Mouse (Mus musculus) liver, embryonic 12.5 days (tissue): ENCODE data around the gene Pamr1. TPM values are rescaled to one million over a fixed set of nuclear protein-coding genes. Genes with fewer than 3 reads are reported as not detected.

ENCODE experiments used
- ATAC-seq: fragments of 200-750 bp; cut with Nextera tagmentation; 2 replicates; pipeline ENCODE4 v1.8.0; 2017; ENCODE audit warnings: moderate number of reproducible peaks, mild to moderate bottlenecking, moderate library complexity
- H3K27ac ChIP-seq: fragments of 300-500 bp; sonication (generic); 2 replicates; pipeline ENCODE4 v1.5.1; 2016; ENCODE audit warnings: mild to moderate bottlenecking
- H3K27me3 ChIP-seq: fragments of 300-500 bp; sonication (generic); replicated peaks from 2 replicates; pipeline ENCODE4 v1.6.1; 2016; ENCODE audit warnings: mild to moderate bottlenecking, moderate library complexity
- H3K36me3 ChIP-seq: fragments of 300-500 bp; sonication (generic); 2 replicates; pipeline ENCODE4 v1.6.1; 2016; ENCODE audit warnings: mild to moderate bottlenecking, moderate library complexity
- H3K4me1 ChIP-seq: fragments of 300-500 bp; sonication (generic); 2 replicates; pipeline ENCODE4 v1.6.1; 2016
- H3K4me2 ChIP-seq: fragments of 300-500 bp; sonication (generic); 2 replicates; pipeline ENCODE4 v1.6.1; 2016; ENCODE audit warnings: mild to moderate bottlenecking, moderate library complexity
- H3K4me3 ChIP-seq: fragments of 300-500 bp; sonication (generic); 2 replicates; pipeline ENCODE4 v1.5.1; 2016; ENCODE audit warnings: mild to moderate bottlenecking, moderate library complexity
- H3K9ac ChIP-seq: fragments of 300-500 bp; sonication (generic); 2 replicates; pipeline ENCODE4 v1.6.1; 2016; ENCODE audit warnings: mild to moderate bottlenecking, moderate library complexity
- H3K9me3 ChIP-seq: fragments of 300-500 bp; sonication (generic); replicated peaks from 2 replicates; pipeline ENCODE4 v1.6.1; 2016; ENCODE audit warnings: mild to moderate bottlenecking, moderate library complexity
- WGBS: fragments of 180-500 bp; shearing (Covaris S2); methylation state at CpG from one replicate; pipeline ENCODE4 v1.1.7; 2016; ENCODE audit not compliant: insufficient replicate concordance; 5-methylcytosine and 5-hydroxymethylcytosine counted together
- polyA plus RNA-seq: library from polyadenylated mRNA; unstranded; fragments of >200 nt; fragmentation: Nextera tagmentation; extraction: Ambion mirVana; gene quantifications from 2 replicates; pipeline ENCODE4 v1.2.1, GENCODE M21; 2016

Pamr1 gene
- polyA plus RNA-seq, 1 experiment from 2014 or later = 4.2 TPM

GRCm38 (mm10) chr2:102650322-102650721 lies 100.5 kb downstream of the Pamr1 start:
- no peak overlapping the region for H3K27ac ChIP-seq
- no peaks in the 10 kb centered on the region for H3K36me3 ChIP-seq
- no peak for ATAC-seq
- no peak overlapping the region for H3K9ac ChIP-seq
- H3K4me3 ChIP-seq = no peak overlapping the region
- no peaks in the 10 kb centered on the region for H3K9me3 ChIP-seq
- no peaks in the 10 kb centered on the region for H3K27me3 ChIP-seq
- WGBS = 56% methylated on average over 4 of the region's 4 CpGs
- H3K4me2 ChIP-seq = no peak overlapping the region
- no peaks in the 10 kb centered on the region for H3K4me1 ChIP-seq

- Histone ChIP-seq H3K4me1 (0 out of 2 replicates have a peak, but pooled peaks cover 6% of the 10 kb centered on the region), H3K9me3 (no peaks in the 10 kb centered on the region), H3K27me3 (peaks cover 52% of the 10 kb centered on the region), H3K4me3 (no peak overlapping the region), H3K36me3 (no peaks in the 10 kb centered on the region), H3K27ac (no peak overlapping the region), H3K9ac (no peak overlapping the region), H3K4me2 (no peak overlapping the region)
- WGBS = 50% methylated on average over 8 of the region's 8 CpGs
- no peak for ATAC-seq
Measured at GRCm38 (mm10) chr2:102655966-102656725, 106.3 kb downstream of the Pamr1 start.

- Histone ChIP-seq H3K36me3 (no peaks in the 10 kb centered on the region), H3K4me3 (no peak overlapping the region), H3K9me3 (no peaks in the 10 kb centered on the region), H3K27ac (no peak overlapping the region), H3K9ac (no peak overlapping the region), H3K4me2 (no peak overlapping the region), H3K4me1 (0 out of 2 replicates have a peak, but pooled peaks cover 6% of the 10 kb centered on the region), H3K27me3 (peaks cover 68% of the 10 kb centered on the region)
- no peak for ATAC-seq
- WGBS = 13% methylated on average over 7 of the region's 7 CpGs
Measured at GRCm38 (mm10) chr2:102657726-102658125, 107.9 kb downstream of the Pamr1 start.

GRCm38 (mm10) chr2:102658163-102658660 lies 108.4 kb downstream of the Pamr1 start, which contains the start of gene Slc1a2:
Slc1a2 (plus strand) TSS chr2:102658659.
- WGBS = 3% methylated on average over 20 of the region's 20 CpGs
- no peak for ATAC-seq
- Histone ChIP-seq H3K9ac (no peak within 1 kb of the TSS), H3K9me3 (no peaks in the 10 kb centered on the region), H3K27ac (no peak within 1 kb of the TSS), H3K27me3 (peaks cover 73% of the 10 kb centered on the region), H3K36me3 (no peaks in the 10 kb centered on the region), H3K4me1 (0 out of 2 replicates have a peak, but pooled peaks cover 6% of the 10 kb centered on the region), H3K4me3 (peak within 1 kb of the TSS; percentile 54), H3K4me2 (peak within 1 kb of the TSS; percentile 72)

- Histone ChIP-seq H3K4me3 (peak overlapping the region; percentile 54), H3K4me1 (0 out of 2 replicates have a peak, but pooled peaks cover 6% of the 10 kb centered on the region), H3K27ac (no peak overlapping the region), H3K4me2 (peak overlapping the region; percentile 72), H3K27me3 (peaks cover 76% of the 10 kb centered on the region), H3K36me3 (no peaks in the 10 kb centered on the region), H3K9me3 (no peaks in the 10 kb centered on the region), H3K9ac (no peak overlapping the region)
- ATAC-seq = 0 out of 2 replicates have a peak, but pooled peaks have one; percentile 24
- WGBS = under 1% methylated on average over 80 of the region's 80 CpGs
Measured at GRCm38 (mm10) chr2:102658661-102659520, 109.1 kb downstream of the Pamr1 start.

GRCm38 (mm10) chr2:102659521-102659830 lies 109.7 kb downstream of the Pamr1 start:
- no peak for ATAC-seq
- no peaks in the 10 kb centered on the region for H3K9me3 ChIP-seq
- 0 out of 2 replicates have a peak, but pooled peaks cover 6% of the 10 kb centered on the region for H3K4me1 ChIP-seq
- H3K4me2 ChIP-seq = peak overlapping the region; percentile 72
- no peaks in the 10 kb centered on the region for H3K36me3 ChIP-seq
- 6% methylated on average over 10 of the region's 10 CpGs for WGBS
- no peak overlapping the region for H3K9ac ChIP-seq
- no peak overlapping the region for H3K27ac ChIP-seq
- H3K4me3 ChIP-seq = peak overlapping the region; percentile 54; the same call in 1 of the 2 replicates
- H3K27me3 ChIP-seq = peaks cover 76% of the 10 kb centered on the region

- ATAC-seq = no peak
- WGBS = 51% methylated on average over 2 of the region's 2 CpGs
- H3K4me1 ChIP-seq = 0 out of 2 replicates have a peak, but pooled peaks cover 6% of the 10 kb centered on the region
- no peaks in the 10 kb centered on the region for H3K9me3 ChIP-seq
- no peaks in the 10 kb centered on the region for H3K36me3 ChIP-seq
- H3K4me2 ChIP-seq = no peak overlapping the region
- no peak overlapping the region for H3K4me3 ChIP-seq
- H3K27ac ChIP-seq = no peak overlapping the region
- peaks cover 74% of the 10 kb centered on the region for H3K27me3 ChIP-seq
- no peak overlapping the region for H3K9ac ChIP-seq
Measured at GRCm38 (mm10) chr2:102661052-102661451, 111.2 kb downstream of the Pamr1 start.

- H3K4me2 ChIP-seq = no peak overlapping the region
- ATAC-seq = no peak
- H3K36me3 ChIP-seq = no peaks in the 10 kb centered on the region
- no peak overlapping the region for H3K9ac ChIP-seq
- WGBS = 56% methylated on average over 9 of the region's 9 CpGs
- H3K27me3 ChIP-seq = peaks cover 56% of the 10 kb centered on the region
- H3K27ac ChIP-seq = no peak overlapping the region
- no peaks in the 10 kb centered on the region for H3K9me3 ChIP-seq
- H3K4me3 ChIP-seq = no peak overlapping the region
- 0 out of 2 replicates have a peak, but pooled peaks cover 6% of the 10 kb centered on the region for H3K4me1 ChIP-seq
Measured at GRCm38 (mm10) chr2:102662911-102663310, 113.1 kb downstream of the Pamr1 start.

- Histone ChIP-seq H3K36me3 (no peaks in the 10 kb centered on the region), H3K9ac (no peak overlapping the region), H3K9me3 (no peaks in the 10 kb centered on the region), H3K27ac (no peak overlapping the region), H3K4me3 (no peak overlapping the region), H3K4me1 (0 out of 2 replicates have a peak, but pooled peaks cover 6% of the 10 kb centered on the region), H3K27me3 (peaks cover 52% of the 10 kb centered on the region), H3K4me2 (no peak overlapping the region)
- WGBS = 43% methylated on average over 6 of the region's 6 CpGs
- ATAC-seq = no peak
Measured at GRCm38 (mm10) chr2:102663339-102663738, 113.5 kb downstream of the Pamr1 start.

- Histone ChIP-seq H3K4me3 (no peak overlapping the region), H3K27me3 (peaks cover 46% of the 10 kb centered on the region), H3K9ac (no peak overlapping the region), H3K27ac (no peak overlapping the region), H3K36me3 (no peaks in the 10 kb centered on the region), H3K4me1 (0 out of 2 replicates have a peak, but pooled peaks cover 3% of the 10 kb centered on the region), H3K4me2 (no peak overlapping the region), H3K9me3 (no peaks in the 10 kb centered on the region)
- ATAC-seq = no peak
- 64% methylated on average over 3 of the region's 3 CpGs for WGBS
Measured at GRCm38 (mm10) chr2:102663865-102664264, 114.1 kb downstream of the Pamr1 start.

GRCm38 (mm10) chr2:102667981-102668380 lies 118.2 kb downstream of the Pamr1 start:
- Histone ChIP-seq H3K9ac (no peak overlapping the region), H3K9me3 (no peaks in the 10 kb centered on the region), H3K36me3 (no peaks in the 10 kb centered on the region), H3K4me3 (no peak overlapping the region), H3K27ac (no peak overlapping the region), H3K27me3 (0 out of 2 replicates have a peak, but pooled peaks cover 5% of the 10 kb centered on the region), H3K4me1 (no peaks in the 10 kb centered on the region), H3K4me2 (no peak overlapping the region)
- ATAC-seq = no peak
- 51% methylated on average over 6 of the region's 6 CpGs for WGBS

- H3K27me3 ChIP-seq = no peaks in the 10 kb centered on the region
- H3K4me3 ChIP-seq = no peak overlapping the region
- H3K36me3 ChIP-seq = no peaks in the 10 kb centered on the region
- no peaks in the 10 kb centered on the region for H3K9me3 ChIP-seq
- H3K27ac ChIP-seq = no peak overlapping the region
- no peak overlapping the region for H3K4me2 ChIP-seq
- H3K4me1 ChIP-seq = no peaks in the 10 kb centered on the region
- no peak for ATAC-seq
- no peak overlapping the region for H3K9ac ChIP-seq
- 33% methylated on average over 6 of the region's 6 CpGs for WGBS
Measured at GRCm38 (mm10) chr2:102669580-102669979, 119.8 kb downstream of the Pamr1 start.
